Mouse (Mus musculus): ENCODE results near the gene Gtf2ird1. TPM values are rescaled to one million over a fixed set of nuclear protein-coding genes. Genes with fewer than 3 reads are reported as not detected.

The Gtf2ird1 gene
- total RNA-seq, 2 experiments from 2014 or later, result 38.5 to 57.8 TPM

- no peak for DNase-seq (ENCODE audit: low spot score in 2 of 2)
- intact Hi-C loops (cut with DNase I), result no loop called here
Measured at GRCm38 (mm10) chr5:134329311-134329710, 127.2 kb downstream of the Gtf2ird1 start.

GRCm38 (mm10) chr5:134328482-134329001, 128.0 kb downstream of the Gtf2ird1 start:
- intact Hi-C loops (cut with DNase I), result no loop called here
- DNase-seq (ENCODE audit: low spot score in 2 of 2), result no peak

- DNase-seq (ENCODE audit: low spot score in 2 of 2), result no peak
- intact Hi-C loops (cut with DNase I), result no loop called here
Measured at GRCm38 (mm10) chr5:134325856-134326566, 130.5 kb downstream of the Gtf2ird1 start.

GRCm38 (mm10) chr5:134323869-134324268, 132.6 kb downstream of the Gtf2ird1 start:
- intact Hi-C loops (cut with DNase I), result no loop called here
- no peak for DNase-seq (ENCODE audit: low spot score in 2 of 2)

- intact Hi-C loops (cut with DNase I), result no loop called here
- DNase-seq (ENCODE audit: low spot score in 2 of 2), result no peak
Measured at GRCm38 (mm10) chr5:134323311-134323710, 133.2 kb downstream of the Gtf2ird1 start.

GRCm38 (mm10) chr5:134322355-134322754, 134.2 kb downstream of the Gtf2ird1 start:
- intact Hi-C loops (cut with DNase I), result no loop called here
- DNase-seq (ENCODE audit: low spot score in 2 of 2), result no peak

GRCm38 (mm10) chr5:134321699-134322098, 134.8 kb downstream of the Gtf2ird1 start:
- DNase-seq (ENCODE audit: low spot score in 2 of 2), result no peak
- intact Hi-C loops (cut with DNase I), result no loop called here

GRCm38 (mm10) chr5:134318903-134319302, 137.6 kb downstream of the Gtf2ird1 start:
- DNase-seq (ENCODE audit: low spot score in 2 of 2), result no peak
- intact Hi-C loops (cut with DNase I), result no loop called here

GRCm38 (mm10) chr5:134316721-134317120, 139.8 kb downstream of the Gtf2ird1 start:
- intact Hi-C loops (cut with DNase I), result no loop called here
- no peak for DNase-seq (ENCODE audit: low spot score in 2 of 2)

GRCm38 (mm10) chr5:134315623-134316350, 140.7 kb downstream of the Gtf2ird1 start:
- intact Hi-C loops (cut with DNase I), result no loop called here
- DNase-seq (ENCODE audit: low spot score in 2 of 2), result peak; percentile 31 to 43

GRCm38 (mm10) chr5:134314688-134315622, 141.6 kb downstream of the Gtf2ird1 start, which contains the start of gene Gtf2i:
Gene Gtf2i, minus strand, starts transcription at chr5:134314760.
- intact Hi-C loops (cut with DNase I), result no loop called here
- peak; percentile 95 for DNase-seq (ENCODE audit: low spot score in 2 of 2)

- intact Hi-C loops (cut with DNase I), result no loop called here
- peak in 1 of 2 experiments; percentile 28 for DNase-seq (ENCODE audit: low spot score in 2 of 2)
Measured at GRCm38 (mm10) chr5:134314068-134314674, 142.3 kb downstream of the Gtf2ird1 start.

GRCm38 (mm10) chr5:134313451-134314067, 143.0 kb downstream of the Gtf2ird1 start:
- intact Hi-C loops (cut with DNase I), result no loop called here
- DNase-seq (ENCODE audit: low spot score in 2 of 2), result peak; percentile 89 to 91

GRCm38 (mm10) chr5:134312691-134313450, 143.6 kb downstream of the Gtf2ird1 start:
- intact Hi-C loops (cut with DNase I), result no loop called here
- DNase-seq (ENCODE audit: low spot score in 2 of 2), result peak; percentile 64 to 65

GRCm38 (mm10) chr5:134311894-134312411, 144.6 kb downstream of the Gtf2ird1 start:
- DNase-seq (ENCODE audit: low spot score in 2 of 2), result no peak
- intact Hi-C loops (cut with DNase I), result no loop called here

GRCm38 (mm10) chr5:134310201-134310600, 146.3 kb downstream of the Gtf2ird1 start:
- intact Hi-C loops (cut with DNase I), result no loop called here
- no peak for DNase-seq (ENCODE audit: low spot score in 2 of 2)

GRCm38 (mm10) chr5:134309345-134309744, 147.2 kb downstream of the Gtf2ird1 start:
- intact Hi-C loops (cut with DNase I), result no loop called here
- DNase-seq (ENCODE audit: low spot score in 2 of 2), result no peak

All from left cerebral cortex, postnatal 36 days (tissue).